Mouse (Mus musculus) CH12.LX (cell line): ENCODE data around the gene Lbx2.

Source experiments
- CTCF ChIP-seq, 2 experiments: IDR thresholded peaks in 1 of 2; conservative IDR thresholded peaks in 1 of 2; 2 replicates each; pipeline ENCODE4 v1.5.1; 2011 to 2012; ENCODE audit warnings: low read depth in 2 of 2, low read length in 2 of 2, improper control_type of control experiment in 1 of 2, inconsistent platforms in 1 of 2, mild to moderate bottlenecking in 1 of 2, moderate library complexity in 1 of 2
- EP300 ChIP-seq: IDR thresholded peaks from 2 replicates; pipeline ENCODE4 v1.6.1; 2011; ENCODE audit warnings: low read length, improper control_type of control experiment

GRCm38 (mm10) chr6:83070311-83071219 is 15.6 kb upstream of the Lbx2 start:
- TF ChIP-seq CTCF (conservative IDR thresholded peaks at IDR 0.05 in 1 of 2, IDR thresholded peaks at IDR 0.05 in 1 of 2; ENCODE audit: low read depth in 2 of 2, low read length in 2 of 2) (no peak), EP300 (no peak)
